Mouse (Mus musculus) hindbrain, embryonic 11.5 days (tissue): ENCODE data around the gene Scaf4. TPM values are rescaled to one million over a fixed set of nuclear protein-coding genes. Genes with fewer than 3 reads are reported as not detected.
"Not testable (repeated sequence)": the region's sequence is repeated elsewhere in the genome, so short reads cannot be mapped to it uniquely, and the experiment has no call there.

Experiments used
- ATAC-seq: fragments of 200-750 bp; cut with Nextera tagmentation; 2 replicates; pipeline ENCODE4 v1.8.0; 2017; ENCODE audit warnings: mild to moderate bottlenecking, moderate TSS enrichment, moderate library complexity; ENCODE audit not compliant: low FRiP score
- DNase-seq: peaks from one replicate; pipeline ENCODE4 v3.0.0-alpha.2; 2015; ENCODE audit warnings: low spot score
- H3K27ac ChIP-seq: fragments of 300-500 bp; sonication (generic); 2 replicates; pipeline ENCODE4 v1.5.1; 2014; ENCODE audit warnings: mild to moderate bottlenecking, low read depth, low read length
- H3K27me3 ChIP-seq: fragments of 300-500 bp; sonication (generic); 2 replicates; pipeline ENCODE4 v1.6.1; 2014; ENCODE audit warnings: mild to moderate bottlenecking, low read length, moderate library complexity, mixed read lengths; ENCODE audit not compliant: control insufficient read depth, insufficient read depth
- H3K36me3 ChIP-seq: fragments of 300-500 bp; sonication (generic); 2 replicates; pipeline ENCODE4 v1.6.1; 2014; ENCODE audit warnings: mild to moderate bottlenecking, low read length, moderate library complexity, mixed read lengths; ENCODE audit not compliant: control insufficient read depth, insufficient read depth
- H3K4me1 ChIP-seq: fragments of 300-500 bp; sonication (generic); replicated peaks from 2 replicates; pipeline ENCODE4 v1.6.1; 2014; ENCODE audit warnings: low read length, mixed read lengths; ENCODE audit not compliant: control insufficient read depth, insufficient read depth
- H3K4me2 ChIP-seq: fragments of 300-500 bp; sonication (generic); replicated peaks from 2 replicates; pipeline ENCODE4 v1.6.1; 2014; ENCODE audit warnings: mild to moderate bottlenecking, low read depth, low read length
- H3K4me3 ChIP-seq: fragments of 300-500 bp; sonication (generic); 2 replicates; pipeline ENCODE4 v1.5.1; 2014; ENCODE audit warnings: low read depth, low read length
- H3K9ac ChIP-seq: fragments of 300-500 bp; sonication (generic); 2 replicates; pipeline ENCODE4 v1.6.1; 2014; ENCODE audit warnings: low read depth, low read length
- H3K9me3 ChIP-seq: fragments of 300-500 bp; sonication (generic); 2 replicates; pipeline ENCODE4 v1.6.1; 2016; ENCODE audit warnings: low read length; ENCODE audit not compliant: control insufficient read depth
- WGBS: fragments of 180-500 bp; shearing (Covaris S2); extraction: QIAGEN DNeasy Blood & Tissue Kit; methylation state at CpG from one replicate; pipeline ENCODE4 v1.1.7; 2014; 5-methylcytosine and 5-hydroxymethylcytosine counted together
- polyA plus RNA-seq: library from polyadenylated mRNA; unstranded; fragments of >200 nt; fragmentation: Nextera tagmentation; extraction: Ambion mirVana; gene quantifications from 2 replicates; pipeline ENCODE4 v1.2.1, GENCODE M21; 2014

Gene Scaf4
- polyA plus RNA-seq, 1 experiment from 2014 or later, result 29.6 TPM

DNA sequence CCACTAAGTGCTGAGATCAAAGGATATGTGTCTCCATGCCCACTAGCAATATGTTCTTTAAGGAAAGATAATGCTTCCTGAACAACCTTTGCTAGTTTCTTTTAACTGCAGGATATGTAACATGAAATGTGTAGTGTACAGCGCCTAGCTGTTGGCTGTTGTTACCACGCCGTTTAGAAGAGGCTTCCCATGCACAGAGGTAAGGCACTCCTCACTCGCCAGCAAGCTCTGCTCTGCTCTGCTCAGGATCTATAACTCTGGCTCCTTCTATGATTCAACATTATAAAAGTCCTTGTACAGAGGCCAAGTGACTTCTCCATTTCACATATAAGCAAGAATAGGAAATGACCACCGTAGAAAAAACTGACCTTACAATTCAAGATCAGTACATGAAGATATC lies 24.7 kb downstream of the Scaf4 start:
- DNase-seq, result no peak
- Histone ChIP-seq H3K27ac (no peak overlapping the region), H3K36me3 (peaks cover 8% of the 10 kb centered on the region; the same call in 1 of the 2 replicates), H3K9ac (no peak overlapping the region), H3K4me1 (no peaks in the 10 kb centered on the region), H3K4me3 (no peak overlapping the region), H3K9me3 (no peaks in the 10 kb centered on the region), H3K4me2 (no peak overlapping the region), H3K27me3 (no peaks in the 10 kb centered on the region)
- no peak for ATAC-seq
- WGBS, result 95% methylated on average over 5 of the region's 5 CpGs

DNA sequence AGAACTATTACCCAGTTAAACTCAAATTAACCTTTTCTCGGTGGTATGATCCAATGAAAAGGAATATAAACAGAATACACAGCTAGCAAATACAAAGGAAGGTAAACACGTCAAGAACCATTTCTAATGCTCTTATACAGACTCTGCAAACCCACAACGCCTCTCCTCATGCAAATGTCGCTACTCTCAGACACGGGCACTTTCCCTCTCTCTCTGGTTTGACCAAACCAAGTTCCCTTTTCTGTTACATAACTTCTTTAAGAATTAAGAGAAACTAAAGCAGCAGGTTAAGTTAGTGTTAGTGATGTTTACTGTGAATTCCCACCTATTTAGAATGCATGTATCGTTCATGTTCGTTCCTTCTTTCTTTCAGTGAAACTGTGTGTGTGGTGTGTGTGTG lies 25.4 kb downstream of the Scaf4 start:
- Histone ChIP-seq H3K9ac (no peak overlapping the region), H3K4me1 (no peaks in the 10 kb centered on the region)
- WGBS, result 94% methylated on average over 7 of the region's 7 CpGs

DNA sequence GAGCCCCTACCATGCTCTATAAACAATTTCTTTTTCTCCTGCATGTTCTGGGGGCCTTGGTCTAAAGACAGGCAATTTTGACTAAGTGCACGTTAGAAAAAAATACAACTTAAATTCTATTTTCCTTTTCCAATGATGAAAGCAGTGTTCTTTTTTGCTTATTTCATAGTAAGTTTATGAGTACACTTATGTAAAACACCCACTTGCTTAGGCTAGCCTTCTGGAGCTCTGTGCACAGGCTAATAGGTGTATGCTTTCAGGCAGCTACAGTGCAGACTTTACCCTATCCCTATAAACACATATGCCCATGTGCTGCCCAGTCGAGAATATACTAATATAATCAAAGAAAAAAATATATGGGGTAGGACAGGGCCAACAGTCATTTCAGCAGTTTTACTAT lies 31.8 kb downstream of the Scaf4 start:
- DNase-seq, result no peak
- Histone ChIP-seq H3K4me2 (no peak overlapping the region), H3K27ac (no peak overlapping the region), H3K4me3 (no peak overlapping the region), H3K4me1 (no peaks in the 10 kb centered on the region), H3K9ac (no peak overlapping the region), H3K36me3 (peaks cover 7% of the 10 kb centered on the region), H3K27me3 (no peaks in the 10 kb centered on the region), H3K9me3 (no peaks in the 10 kb centered on the region)
- 92% methylated on average over 2 of the region's 2 CpGs for WGBS
- ATAC-seq, result no peak

More for the DNA sequence above, 25.4 kb downstream of the Scaf4 start:
- Histone ChIP-seq H3K4me2 (no peak overlapping the region), H3K9me3 (no peaks in the 10 kb centered on the region), H3K4me3 (no peak overlapping the region), H3K27me3 (no peaks in the 10 kb centered on the region), H3K27ac (no peak overlapping the region), H3K36me3 (peaks cover 8% of the 10 kb centered on the region; the same call in 1 of the 2 replicates)
- ATAC-seq, result no peak
- no peak for DNase-seq

DNA sequence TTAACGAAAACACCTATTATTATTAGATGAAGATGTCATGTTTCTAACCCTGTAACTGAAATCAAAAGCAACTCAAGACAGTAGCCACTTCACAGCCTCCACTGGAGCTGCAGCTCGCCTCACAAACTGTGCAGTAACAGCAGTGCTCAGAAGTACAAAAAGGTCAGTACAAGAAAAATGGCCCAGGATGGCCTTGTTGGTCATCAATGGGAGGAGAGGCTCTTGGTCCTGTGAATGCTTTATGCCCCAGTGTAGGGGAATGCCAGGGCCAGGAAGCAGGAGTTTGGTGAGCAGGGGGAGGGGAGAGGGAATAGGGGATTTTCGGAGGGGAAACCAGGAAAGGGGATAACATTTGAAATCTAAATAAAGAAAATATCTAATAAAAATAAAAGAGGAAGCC lies 33.0 kb downstream of the Scaf4 start:
- H3K4me3 ChIP-seq, H3K27ac ChIP-seq, H3K4me1 ChIP-seq, H3K4me2 ChIP-seq, ATAC-seq, H3K9ac ChIP-seq, H3K9me3 ChIP-seq, DNase-seq, H3K36me3 ChIP-seq, H3K27me3 ChIP-seq: not testable (repeated sequence)
- 88% methylated on average over 3 of the region's 3 CpGs for WGBS

DNA sequence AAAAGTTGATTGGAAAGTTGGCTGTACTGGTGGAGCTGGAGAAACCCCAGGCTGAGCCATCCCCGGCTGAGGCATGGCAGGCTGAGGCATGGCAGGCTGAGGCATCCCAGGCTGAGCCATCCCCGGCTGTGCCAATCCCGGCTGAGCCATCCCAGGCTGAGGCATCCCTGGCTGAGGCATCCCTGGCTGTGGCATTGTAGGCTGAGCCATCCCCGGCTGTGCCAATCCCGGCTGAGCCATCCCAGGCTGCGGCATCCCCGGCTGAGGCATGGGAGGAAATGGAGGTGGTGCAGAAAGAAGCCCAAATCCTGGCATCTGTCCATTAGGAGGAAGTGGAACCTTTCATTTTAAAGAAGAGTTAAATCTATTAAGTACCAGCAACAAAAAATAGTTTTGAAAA lies 34.2 kb downstream of the Scaf4 start:
- H3K9ac ChIP-seq, result no peak overlapping the region
- 95% methylated on average over 7 of the region's 7 CpGs for WGBS
- H3K27ac ChIP-seq, result no peak overlapping the region
- H3K4me2 ChIP-seq, result no peak overlapping the region
- no peaks in the 10 kb centered on the region for H3K9me3 ChIP-seq
- no peak for DNase-seq
- H3K4me3 ChIP-seq, result no peak overlapping the region
- H3K36me3 ChIP-seq, result peaks cover 12% of the 10 kb centered on the region
- no peak for ATAC-seq
- no peaks in the 10 kb centered on the region for H3K4me1 ChIP-seq
- no peaks in the 10 kb centered on the region for H3K27me3 ChIP-seq

DNA sequence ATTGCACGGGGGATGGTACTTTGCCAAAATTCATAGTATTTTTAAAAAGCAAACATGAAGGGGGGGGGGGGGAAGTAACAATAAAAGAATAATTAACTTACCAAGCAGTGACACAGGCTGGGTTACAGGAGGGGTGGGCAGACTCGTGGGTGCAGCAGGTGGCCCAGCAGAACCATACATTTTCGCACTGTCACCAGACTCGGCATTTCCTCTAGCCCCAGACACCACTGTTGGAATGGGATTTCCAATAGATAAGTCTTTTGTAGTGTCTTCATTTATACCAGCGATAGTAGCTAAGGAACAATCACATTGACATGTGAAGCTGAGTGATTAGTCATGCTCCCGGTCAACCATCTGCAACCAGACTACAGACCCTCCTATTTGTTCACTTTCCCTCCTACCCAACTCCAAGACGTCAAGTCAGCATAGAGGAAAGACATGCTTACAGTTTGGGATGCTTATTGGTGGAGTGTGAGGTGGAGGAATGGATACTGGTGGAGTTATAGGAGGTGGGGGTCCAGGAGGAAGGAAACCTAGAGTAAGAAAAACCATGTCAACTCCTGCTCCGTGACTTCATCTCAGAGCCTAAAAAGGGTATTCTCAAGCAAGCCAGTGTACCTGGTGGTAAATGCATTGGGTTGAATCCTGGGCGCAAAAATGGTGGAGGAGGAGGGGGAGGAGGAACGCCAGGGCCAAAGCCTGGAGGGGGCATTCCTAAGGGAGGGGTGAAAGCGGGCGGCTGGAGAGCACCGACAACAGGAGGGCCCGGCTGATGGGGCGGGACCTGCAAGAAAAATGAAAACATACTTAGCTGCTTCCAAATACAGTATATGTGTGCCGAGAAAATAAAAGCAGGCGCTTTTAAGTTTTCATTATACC lies 41.6 kb downstream of the Scaf4 start:
- H3K27ac ChIP-seq, result no peak overlapping the region
- ATAC-seq, result peak; percentile 33
- no peak overlapping the region for H3K4me3 ChIP-seq
- no peaks in the 10 kb centered on the region for H3K9me3 ChIP-seq
- no peak for DNase-seq
- no peak overlapping the region for H3K4me2 ChIP-seq
- no peak overlapping the region for H3K9ac ChIP-seq
- H3K4me1 ChIP-seq, result no peaks in the 10 kb centered on the region
- 68% methylated on average over 17 of the region's 17 CpGs for WGBS
- no peaks in the 10 kb centered on the region for H3K27me3 ChIP-seq
- H3K36me3 ChIP-seq, result peaks cover 15% of the 10 kb centered on the region

DNA sequence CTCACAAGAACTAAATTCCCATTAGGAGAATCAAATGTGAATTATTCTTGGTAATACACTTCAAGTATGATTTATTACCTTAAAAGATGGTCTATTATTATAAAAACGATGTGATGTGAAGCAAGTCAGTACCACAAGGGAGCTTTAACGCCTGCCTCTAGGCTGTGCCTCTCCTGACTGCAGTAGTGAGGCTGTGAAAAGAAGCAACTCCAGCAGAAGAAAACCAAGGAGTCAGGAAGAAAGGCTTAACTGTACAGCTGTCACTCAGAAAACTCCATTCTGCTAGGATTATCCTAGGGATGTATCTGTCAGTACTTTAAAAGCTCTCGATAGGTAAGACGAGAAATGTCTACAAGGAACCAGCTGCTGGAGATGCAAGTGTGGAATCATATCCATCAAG lies 42.4 kb downstream of the Scaf4 start:
- Histone ChIP-seq H3K4me3 (no peak overlapping the region), H3K27ac (no peak overlapping the region), H3K9ac (no peak overlapping the region), H3K9me3 (no peaks in the 10 kb centered on the region), H3K4me1 (no peaks in the 10 kb centered on the region), H3K36me3 (peaks cover 11% of the 10 kb centered on the region), H3K27me3 (no peaks in the 10 kb centered on the region), H3K4me2 (no peak overlapping the region)
- ATAC-seq (no peak), DNase-seq (no peak)
- 92% methylated on average over 4 of the region's 4 CpGs for WGBS

DNA sequence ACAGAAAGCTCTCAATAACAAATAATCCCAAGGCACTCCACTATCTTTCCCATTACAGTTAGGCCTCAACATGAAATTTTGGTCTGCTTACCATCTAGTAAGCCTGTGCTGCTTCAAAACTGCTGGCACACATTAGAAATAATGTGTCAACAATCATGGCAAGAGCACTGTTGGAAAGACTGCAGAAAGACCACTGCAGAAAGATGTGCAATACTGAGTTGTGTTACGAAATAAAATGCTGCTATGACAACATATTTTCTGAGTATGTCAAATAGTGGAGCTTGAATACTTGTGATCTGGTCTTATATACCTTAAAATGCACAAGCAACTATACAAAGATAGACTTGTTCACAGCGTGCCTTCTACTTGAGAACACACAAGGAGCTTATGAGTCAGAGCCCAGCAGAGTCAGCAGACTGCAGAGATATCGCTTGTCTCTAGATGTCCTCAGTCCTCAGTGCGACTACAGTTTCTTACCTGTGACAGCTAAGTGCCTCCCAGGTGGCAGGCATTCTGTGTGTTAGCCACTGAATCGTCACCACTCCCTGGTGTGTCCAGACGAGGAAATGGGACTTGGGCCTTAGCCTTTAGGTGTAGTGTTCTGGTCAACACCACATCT lies 45.1 kb downstream of the Scaf4 start:
- no peak for ATAC-seq
- Histone ChIP-seq H3K36me3 (peaks cover 3% of the 10 kb centered on the region; the same call in 1 of the 2 replicates), H3K4me3 (no peak overlapping the region), H3K27ac (no peak overlapping the region), H3K9me3 (no peaks in the 10 kb centered on the region), H3K27me3 (no peaks in the 10 kb centered on the region), H3K4me1 (no peaks in the 10 kb centered on the region), H3K4me2 (no peak overlapping the region), H3K9ac (no peak overlapping the region)
- WGBS, result 90% methylated on average over 6 of the region's 6 CpGs
- no peak for DNase-seq

DNA sequence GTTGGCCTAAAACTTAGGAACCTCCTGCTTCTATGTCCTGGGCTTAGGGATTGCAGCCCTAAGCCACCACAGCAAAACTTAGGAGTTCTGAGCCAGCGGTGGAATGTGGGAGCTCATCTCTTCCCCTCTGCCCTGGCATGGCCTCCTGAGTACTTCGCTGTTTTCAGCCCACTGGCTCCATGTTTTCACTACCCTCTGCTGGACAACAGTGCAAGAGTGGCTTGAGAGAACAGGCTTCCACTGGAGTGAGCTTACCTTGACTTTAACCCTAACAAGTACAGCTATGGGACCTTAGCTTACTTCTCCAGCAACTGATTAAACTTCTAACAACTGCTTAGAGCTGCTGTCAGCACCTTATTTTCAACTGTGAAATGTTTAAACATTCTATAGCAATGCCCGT lies 49.1 kb downstream of the Scaf4 start:
- Histone ChIP-seq H3K4me1 (no peaks in the 10 kb centered on the region), H3K9ac (no peak overlapping the region), H3K4me2 (no peak overlapping the region), H3K27me3 (no peaks in the 10 kb centered on the region), H3K27ac (no peak overlapping the region), H3K4me3 (no peak overlapping the region), H3K9me3 (no peaks in the 10 kb centered on the region), H3K36me3 (no peaks in the 10 kb centered on the region; the same call in 1 of the 2 replicates)
- ATAC-seq (no peak), DNase-seq (no peak)
- 91% methylated on average over 3 of the region's 3 CpGs for WGBS
